Mouse (Mus musculus) CD4-positive helper T cell, adult 2 months (primary cell): Measurements from ENCODE around the gene Gm3183.
"Not testable (repeated sequence)": the region's sequence is repeated elsewhere in the genome, so short reads cannot be mapped to it uniquely, and the experiment has no call there.

ENCODE experiments used
- DNase-seq: peaks from one replicate; pipeline ENCODE4 v3.0.0-alpha.2; 2012; ENCODE audit warnings: low read depth, missing footprints, low spot score

Gm3183 gene

DNA sequence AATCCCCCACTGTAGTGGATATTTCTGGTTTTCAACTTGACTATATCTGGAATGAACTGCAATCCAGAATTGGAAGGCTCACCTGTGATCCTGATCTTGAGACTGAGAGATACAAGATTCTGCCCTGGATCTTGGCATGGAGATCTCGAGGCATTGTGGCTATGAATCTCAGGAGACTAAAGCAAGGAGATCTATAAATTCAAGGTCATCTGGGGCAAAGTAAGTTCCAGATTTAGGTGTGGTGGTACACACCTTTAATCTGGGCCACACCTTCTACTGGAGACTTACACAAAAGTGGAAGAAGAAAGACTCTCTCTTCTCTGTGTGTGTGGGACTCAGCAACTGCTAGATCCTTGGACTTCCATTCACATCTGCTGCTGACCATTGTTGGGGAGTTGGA lies at the start of gene Gm3183:
Gene Gm3183 (plus strand): TSS at position 301 of the 400 bp plus-strand sequence.
- DNase-seq = not testable (repeated sequence)
